Comparison of ENCODE assay signal across 11 mouse cellular contexts in the genomic region with DNA sequence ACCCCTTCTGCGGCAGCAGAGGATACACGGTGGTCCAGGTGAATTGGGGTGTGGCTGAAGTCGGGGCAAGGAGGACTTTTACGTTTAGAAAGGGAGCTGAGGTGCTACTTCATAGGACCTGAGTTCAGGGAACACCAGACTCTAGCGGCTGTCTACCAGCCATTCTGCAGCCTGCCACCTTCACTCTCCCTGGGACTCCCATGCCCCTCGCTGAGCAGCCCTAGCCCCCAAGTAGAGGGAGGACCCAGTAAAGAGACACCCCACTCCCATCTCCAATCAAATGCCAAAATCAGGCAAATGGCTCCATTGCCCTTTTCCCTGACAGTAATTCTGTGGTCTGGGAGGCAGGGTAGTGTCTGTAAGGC. TPM values are rescaled to one million over a fixed set of nuclear protein-coding genes. Genes with fewer than 3 reads are reported as not detected.
A peak's percentile ranks its signal among the peaks of the same experiment; 100 is the strongest.
DNase-seq lines count a peak whose midpoint lies in the region; ATAC-seq and TF ChIP-seq lines count a peak whose summit lies in the region.
"Had no signal": no experiment of that assay in that cellular context is flagged by ENCODE, and none has a peak within 500 bp of the region (broad histone marks: within the 10 kb centered on the region; RNA-seq: fewer than 3 reads in every experiment).

No protein-coding gene starts in this region.

- H3K9me3 ChIP-seq in erythroblast, embryonic 14.5 days (ENCODE audit: control insufficient read depth, low read length) = no peaks in the 10 kb centered on the region
- H3K9me3 ChIP-seq in embryonic facial prominence, embryonic 15.5 days (replicated peaks) = no peaks in the 10 kb centered on the region
- H3K9me3 ChIP-seq in liver, embryonic 15.5 days (replicated peaks) = no peaks in the 10 kb centered on the region

- WGBS in lung, adult 2 months = 7% methylated on average over 6 of the region's 6 CpGs
- WGBS in embryonic facial prominence, embryonic 15.5 days = 12% methylated on average over 6 of the region's 6 CpGs
- WGBS in liver, embryonic 15.5 days (ENCODE audit: insufficient replicate concordance) = 4% methylated on average over 6 of the region's 6 CpGs

- H3K4me2 ChIP-seq in embryonic facial prominence, embryonic 15.5 days (replicated peaks) = peak overlapping the region; percentile 42
- H3K4me2 ChIP-seq in liver, embryonic 15.5 days = peak overlapping the region; percentile 65

- no peak overlapping the region for H3K9ac ChIP-seq in embryonic facial prominence, embryonic 15.5 days
- peak overlapping the region; percentile 48; the same call in 1 of the 2 replicates for H3K9ac ChIP-seq in liver, embryonic 15.5 days

- H3K27me3 ChIP-seq in erythroblast, embryonic 14.5 days (ENCODE audit: control insufficient read depth) = no peaks in the 10 kb centered on the region; the same call in 1 of the 2 replicates
- H3K27me3 ChIP-seq in embryonic facial prominence, embryonic 15.5 days = no peaks in the 10 kb centered on the region
- no peaks in the 10 kb centered on the region for H3K27me3 ChIP-seq in liver, embryonic 15.5 days

- no peak for TF ChIP-seq CTCF in lung, adult 2 months (IDR thresholded peaks at IDR 0.05; ENCODE audit: insufficient read depth, low read length)

- no peak for DNase-seq in lung, adult 2 months
- no peak for DNase-seq in lung, postnatal 14 days
- DNase-seq in right cerebral cortex, adult 18-20 months = no peak
- DNase-seq in cerebellum, postnatal 10 days = no peak
- DNase-seq: embryo, embryonic 11 days; left cerebral cortex, postnatal 4 days had no signal

- no peak overlapping the region for H3K27ac ChIP-seq in embryonic facial prominence, embryonic 15.5 days (replicated peaks)
- H3K27ac ChIP-seq in liver, embryonic 15.5 days (replicated peaks) = peak overlapping the region; percentile 68

- TF ChIP-seq POLR2A in lung, adult 2 months (IDR thresholded peaks at IDR 0.05; ENCODE audit: borderline replicate concordance, extremely low read depth, low read depth, low read length) = no peak

- H3K4me3 ChIP-seq in erythroblast, embryonic 14.5 days (replicated peaks) = peak overlapping the region; percentile 46
- H3K4me3 ChIP-seq in lung, adult 2 months (replicated peaks; ENCODE audit: extremely low read depth, low read depth, low read length) = peak overlapping the region; percentile 40
- H3K4me3 ChIP-seq in embryonic facial prominence, embryonic 15.5 days (replicated peaks) = peak overlapping the region; percentile 21
- peak overlapping the region; percentile 50 for H3K4me3 ChIP-seq in liver, embryonic 15.5 days (replicated peaks)

- H3K4me1 ChIP-seq in erythroblast, embryonic 14.5 days (ENCODE audit: control insufficient read depth) = peaks cover 55% of the 10 kb centered on the region
- peaks cover 6% of the 10 kb centered on the region for H3K4me1 ChIP-seq in lung, adult 2 months (ENCODE audit: control insufficient read depth, insufficient read depth, low read length)
- H3K4me1 ChIP-seq in embryonic facial prominence, embryonic 15.5 days = peaks cover 17% of the 10 kb centered on the region; the same call in 1 of the 2 replicates
- peaks cover 56% of the 10 kb centered on the region for H3K4me1 ChIP-seq in liver, embryonic 15.5 days (replicated peaks)

- peaks cover 48% of the 10 kb centered on the region for H3K36me3 ChIP-seq in erythroblast, embryonic 14.5 days (ENCODE audit: control insufficient read depth)
- H3K36me3 ChIP-seq in embryonic facial prominence, embryonic 15.5 days = peaks cover 32% of the 10 kb centered on the region
- peaks cover 42% of the 10 kb centered on the region for H3K36me3 ChIP-seq in liver, embryonic 15.5 days (replicated peaks)

- ATAC-seq in erythroblast, adult 5-6 weeks (replicated peaks; ENCODE audit: low FRiP score, poor library complexity, severe bottlenecking) = no peak
- ATAC-seq in embryonic facial prominence, embryonic 15.5 days (ENCODE audit: insufficient number of reproducible peaks, low FRiP score, low TSS enrichment, low read depth) = no peak
- peak; percentile 22; the same call in 1 of the 2 replicates for ATAC-seq in liver, embryonic 15.5 days (ENCODE audit: insufficient read depth)

RNA-seq across cellular contexts. Expression of a gene that starts 0.3 kb away (rescaled TPM):
- 0.13 and 0.18 TPM in 2 replicates for polyA plus RNA-seq in erythroblast, embryonic 14.5 days (2012)
- 10.6 and 16.1 TPM in 2 replicates for total RNA-seq in erythroblast, adult 5-6 weeks (2015; ENCODE audit: low replicate concordance)
- 1.5 and 3.1 TPM in 2 replicates for total RNA-seq in erythroblast, adult 5-6 weeks (2017; ENCODE audit: low replicate concordance)
- polyA plus RNA-seq in lung, adult 2 months (2012; rRNA removed) = 10.1 and 10.2 TPM in 2 replicates
- 3.3 and 3.7 TPM in 2 replicates for polyA plus RNA-seq in embryonic facial prominence, embryonic 15.5 days (2015; fragmentation: Nextera tagmentation; extraction: Ambion mirVana)
- 8.1 and 10.0 TPM in 2 replicates for polyA plus RNA-seq in liver, embryonic 15.5 days (2015; fragmentation: Nextera tagmentation; extraction: Ambion mirVana)

RNA-seq across cellular contexts. Expression of a gene that starts 15.5 kb away (rescaled TPM):
- 4.3 and 5.4 TPM in 2 replicates for polyA plus RNA-seq in erythroblast, embryonic 14.5 days (2012)
- total RNA-seq in erythroblast, adult 5-6 weeks (2015; ENCODE audit: low replicate concordance) = 49.8 and 77.7 TPM in 2 replicates
- total RNA-seq in erythroblast, adult 5-6 weeks (2017; ENCODE audit: low replicate concordance) = 113 and 114 TPM in 2 replicates
- 16.6 and 27.8 TPM in 2 replicates for polyA plus RNA-seq in lung, adult 2 months (2012; rRNA removed)
- polyA plus RNA-seq in embryonic facial prominence, embryonic 15.5 days (2015; fragmentation: Nextera tagmentation; extraction: Ambion mirVana) = 69.1 and 70.4 TPM in 2 replicates
- 117 TPM in 2 replicates for polyA plus RNA-seq in liver, embryonic 15.5 days (2015; fragmentation: Nextera tagmentation; extraction: Ambion mirVana)

RNA-seq across cellular contexts. Expression of a gene that starts 15.6 kb away (rescaled TPM):
- polyA plus RNA-seq in erythroblast, embryonic 14.5 days (2012) = 1.1 and 1.6 TPM in 2 replicates
- total RNA-seq in erythroblast, adult 5-6 weeks (2015; ENCODE audit: low replicate concordance) = 25.2 and 25.3 TPM in 2 replicates
- total RNA-seq in erythroblast, adult 5-6 weeks (2017; ENCODE audit: low replicate concordance) = 45.2 and 57.2 TPM in 2 replicates
- 10.9 and 17.4 TPM in 2 replicates for polyA plus RNA-seq in lung, adult 2 months (2012; rRNA removed)
- polyA plus RNA-seq in embryonic facial prominence, embryonic 15.5 days (2015; fragmentation: Nextera tagmentation; extraction: Ambion mirVana) = 28.1 and 28.6 TPM in 2 replicates
- polyA plus RNA-seq in liver, embryonic 15.5 days (2015; fragmentation: Nextera tagmentation; extraction: Ambion mirVana) = 11.7 and 13.1 TPM in 2 replicates

RNA-seq across cellular contexts. Expression of a gene that starts 51.3 kb away (rescaled TPM):
- polyA plus RNA-seq in erythroblast, embryonic 14.5 days (2012) = not detected in 2 replicates
- total RNA-seq in erythroblast, adult 5-6 weeks (2015; ENCODE audit: low replicate concordance) = not detected in 2 replicates
- not detected in 2 replicates for total RNA-seq in erythroblast, adult 5-6 weeks (2017; ENCODE audit: low replicate concordance)
- not detected in 2 replicates for polyA plus RNA-seq in lung, adult 2 months (2012; rRNA removed)
- 0.13 TPM in 1 of 2 replicates, not detected in the other for polyA plus RNA-seq in embryonic facial prominence, embryonic 15.5 days (2015; fragmentation: Nextera tagmentation; extraction: Ambion mirVana)
- not detected in 2 replicates for polyA plus RNA-seq in liver, embryonic 15.5 days (2015; fragmentation: Nextera tagmentation; extraction: Ambion mirVana)
- total RNA-seq: heart, postnatal 10 days; left cerebral cortex, postnatal 4 days had no signal
